Mouse (Mus musculus): ENCODE measurements around the gene Cnn1.
"Not testable (repeated sequence)": the region's sequence is repeated elsewhere in the genome, so short reads cannot be mapped to it uniquely, and the experiment has no call there.

Cnn1 gene

DNA sequence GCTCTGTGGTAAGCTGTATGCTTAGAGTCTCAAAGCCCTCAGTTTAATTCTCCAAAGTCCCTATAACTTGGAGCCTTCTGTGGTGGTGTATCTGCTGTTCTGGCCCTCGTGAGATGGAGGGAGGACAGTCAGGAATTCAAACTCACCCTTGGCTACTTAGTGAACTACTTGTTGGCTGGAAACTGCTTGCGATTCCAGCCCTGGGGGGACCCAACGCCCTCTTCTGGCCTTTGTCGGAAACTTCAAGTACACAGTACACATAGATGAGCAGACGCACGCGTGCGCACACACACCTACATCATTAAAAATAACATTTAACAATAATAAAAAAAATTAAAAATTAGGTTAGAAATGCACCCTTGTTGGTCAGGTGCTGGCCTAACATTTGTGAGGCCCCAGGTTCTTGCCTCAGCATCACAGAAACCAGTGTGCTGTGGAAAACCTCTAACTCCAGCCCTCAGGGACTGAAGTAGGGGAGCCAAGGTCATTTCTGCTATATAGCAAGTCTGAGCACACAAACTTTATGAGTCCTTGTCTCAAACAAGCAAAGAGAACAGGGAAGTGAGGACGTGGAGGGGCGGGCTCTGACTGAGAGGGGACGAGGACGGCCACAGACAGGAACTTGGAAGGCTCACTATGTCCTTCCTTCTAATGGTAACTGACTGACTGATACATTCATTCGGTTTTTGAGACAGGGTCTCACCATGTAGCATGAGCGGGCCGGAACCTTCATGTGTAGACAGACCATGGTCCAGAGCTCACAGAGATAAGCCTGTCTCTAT, 26.4 kb downstream of the Cnn1 start:
- no peak for DNase-seq (ENCODE audit: low spot score in 2 of 2)

- DNase-seq (ENCODE audit: low spot score in 2 of 2) = no peak
Measured at GRCm38 (mm10) chr9:22131226-22131981, 32.4 kb downstream of the Cnn1 start.

DNA sequence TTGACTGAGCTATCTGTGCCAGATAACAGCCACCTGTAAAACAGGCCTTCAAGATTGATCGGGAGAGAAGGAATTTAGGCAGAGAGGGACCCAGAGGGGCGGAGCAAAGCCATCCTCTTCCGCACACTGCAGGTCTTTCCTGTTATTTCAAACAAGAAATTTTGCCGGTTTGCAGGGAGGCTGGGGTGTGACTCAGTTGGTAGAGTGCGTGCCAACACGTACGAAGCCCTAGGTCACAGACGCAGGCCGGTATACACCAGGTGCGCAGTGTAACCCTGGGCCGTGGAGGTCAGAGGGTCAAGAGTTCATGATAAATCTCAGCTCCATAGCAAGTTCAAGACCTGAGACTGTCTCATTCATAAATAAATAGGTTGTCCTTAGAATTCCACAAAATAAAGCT, 33.2 kb downstream of the Cnn1 start:
- DNase-seq (ENCODE audit: low spot score in 2 of 2) = no peak

DNA sequence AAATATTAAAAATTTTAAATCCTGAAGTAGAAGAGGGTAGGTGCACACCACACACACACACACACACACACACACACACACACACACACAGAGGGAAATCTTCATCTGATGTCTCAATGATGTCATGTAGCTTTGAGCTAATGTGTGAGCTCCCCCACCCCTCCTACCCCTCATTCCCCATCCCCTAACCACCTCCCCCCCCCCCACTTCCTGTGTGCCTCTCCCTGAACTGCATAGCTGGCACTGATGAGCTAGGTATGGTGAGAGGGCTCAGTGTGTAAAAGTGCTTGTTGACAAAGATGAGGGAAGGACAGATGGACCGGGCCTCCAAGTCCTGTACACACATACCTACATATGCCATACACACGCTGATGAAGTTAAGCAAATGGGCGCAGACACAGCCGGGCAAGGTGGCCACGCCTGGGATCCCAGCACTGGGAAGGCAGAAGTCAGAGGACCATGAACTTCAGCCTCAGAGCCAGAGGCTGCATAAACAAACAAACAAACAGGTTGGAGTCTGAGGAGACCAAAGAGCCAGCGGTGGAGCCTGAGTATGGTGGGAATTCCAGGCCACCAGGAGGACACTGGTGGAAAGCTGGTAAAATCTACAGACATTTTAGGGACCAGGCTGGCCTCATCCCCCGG, 35.4 kb downstream of the Cnn1 start:
- DNase-seq (ENCODE audit: low spot score in 2 of 2) = no peak

- no peak for DNase-seq (ENCODE audit: low spot score in 2 of 2)
Measured at GRCm38 (mm10) chr9:22134988-22135643, 36.1 kb downstream of the Cnn1 start.

DNA sequence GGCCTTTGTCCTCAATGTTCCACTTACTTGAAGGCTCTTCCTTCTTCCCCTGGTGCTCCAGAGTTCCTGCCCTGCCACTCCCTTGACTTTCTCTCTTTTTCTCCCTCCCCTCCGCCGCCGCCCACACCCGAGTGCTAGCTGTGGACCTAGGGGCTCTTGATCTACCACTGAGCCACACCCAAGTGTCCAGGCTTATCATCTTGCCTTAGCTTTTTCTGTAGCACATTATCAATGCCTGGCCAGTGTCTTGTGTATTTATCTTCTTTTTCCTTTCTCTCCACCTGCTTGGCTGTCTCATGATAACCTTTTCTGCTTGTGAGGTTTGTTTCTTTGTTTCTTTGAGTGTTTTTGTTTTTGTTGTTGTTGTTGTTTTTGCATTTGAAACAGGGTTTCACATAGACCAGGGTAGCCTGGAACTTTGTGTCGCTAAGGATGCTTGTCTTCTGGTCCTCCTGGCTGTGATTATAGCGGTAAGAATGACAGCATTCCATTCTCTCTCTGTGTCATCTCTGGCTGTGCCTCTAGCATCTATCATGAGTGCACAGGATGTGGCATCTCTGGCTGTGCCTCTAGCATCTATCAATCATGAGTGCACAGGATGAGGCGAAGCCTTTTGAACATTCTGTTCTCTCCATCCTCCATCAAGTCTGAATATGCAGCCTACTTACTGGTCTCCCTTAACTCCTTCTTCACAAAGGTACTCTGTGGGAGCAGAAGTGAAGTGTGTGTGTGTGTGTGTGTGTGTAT, 36.8 kb downstream of the Cnn1 start, which contains the start of gene Acp5:
TSS of gene Acp5 (minus strand) at position 68 of the 747 bp plus-strand sequence.
- no peak for DNase-seq (ENCODE audit: low spot score in 2 of 2)

DNA sequence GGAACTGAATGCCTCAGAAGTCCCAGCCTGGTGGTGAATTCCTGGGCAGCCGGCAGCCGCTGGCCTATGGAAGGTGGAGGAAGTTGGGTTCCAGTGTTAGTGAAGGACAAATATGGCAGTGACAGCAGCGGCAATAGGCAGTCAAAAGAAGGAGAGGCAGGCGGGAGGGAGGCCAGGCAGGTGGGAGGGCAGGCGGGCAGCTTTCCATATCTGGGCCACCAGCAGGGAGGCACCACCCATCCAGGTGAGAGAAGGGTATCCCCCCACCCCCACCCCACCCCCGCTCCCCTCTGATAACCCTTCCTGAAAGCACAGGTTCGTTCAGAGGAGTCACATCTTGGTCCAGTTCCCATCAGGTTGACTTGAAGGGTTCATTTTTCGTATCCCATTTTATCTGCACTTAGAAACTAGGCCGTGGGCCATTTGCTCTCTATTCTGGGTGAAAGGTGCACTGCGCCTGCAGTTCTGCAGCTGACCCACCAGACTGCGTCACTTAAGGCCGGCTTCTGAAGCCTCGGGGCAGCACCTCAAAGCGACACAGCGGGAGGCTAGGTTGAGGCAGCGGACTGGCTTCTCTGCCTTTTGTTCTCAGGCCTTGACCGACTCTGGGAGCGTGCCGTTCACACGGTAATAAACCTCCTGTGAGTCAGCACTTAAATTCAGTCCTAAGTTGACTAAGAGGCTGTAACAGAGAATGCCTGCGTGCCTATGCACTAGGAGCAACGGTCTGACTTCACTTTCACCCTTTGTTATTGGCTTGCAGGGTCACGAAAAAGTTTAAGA, 37.9 kb downstream of the Cnn1 start:
- DNase-seq (ENCODE audit: low spot score in 2 of 2) = no peak

- DNase-seq (ENCODE audit: low spot score in 2 of 2) = no peak
Measured at GRCm38 (mm10) chr9:22138480-22138879, 39.5 kb downstream of the Cnn1 start.

GRCm38 (mm10) chr9:22139746-22140145, 40.7 kb downstream of the Cnn1 start:
- no peak for DNase-seq (ENCODE audit: low spot score in 2 of 2)

- DNase-seq (ENCODE audit: low spot score in 2 of 2) = peak; percentile 90 to 91
Measured at GRCm38 (mm10) chr9:22143108-22144037, 44.4 kb downstream of the Cnn1 start.

DNA sequence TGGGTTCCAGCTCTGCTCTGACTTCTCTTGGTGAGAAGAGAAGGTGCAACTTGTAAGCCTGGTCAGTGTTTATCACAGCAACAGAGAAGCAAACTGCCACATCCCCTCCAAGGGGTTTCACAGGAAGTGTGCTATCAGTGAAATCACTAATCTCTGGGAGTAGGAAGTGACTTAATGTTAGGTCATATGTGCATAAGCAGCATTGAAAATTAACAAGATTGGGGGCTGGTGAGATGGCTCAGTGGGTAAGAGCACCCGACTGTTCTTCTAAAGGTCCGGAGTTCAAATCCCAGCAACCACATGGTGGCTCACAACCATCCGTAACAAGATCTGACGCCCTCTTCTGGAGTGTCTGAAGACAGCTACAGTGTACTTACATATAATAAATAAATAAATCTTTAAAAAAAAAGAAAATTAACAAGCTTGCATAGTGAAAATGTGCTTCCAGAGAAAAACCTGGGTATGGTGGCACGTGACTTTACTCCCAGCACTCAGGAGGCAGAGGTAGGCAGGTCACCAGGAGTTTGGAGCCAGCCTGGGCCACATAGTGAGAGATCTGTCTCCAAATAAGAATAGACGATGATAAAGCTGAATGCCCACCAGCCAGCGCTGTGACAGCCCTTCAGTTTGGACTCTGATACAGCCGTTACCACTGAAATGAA, 45.4 kb downstream of the Cnn1 start:
- DNase-seq (ENCODE audit: low spot score in 2 of 2) = no peak

GRCm38 (mm10) chr9:22149426-22150248, 50.6 kb downstream of the Cnn1 start:
- DNase-seq (ENCODE audit: low spot score in 2 of 2) = no peak

- DNase-seq (ENCODE audit: low spot score in 2 of 2) = not testable (repeated sequence)
Measured at GRCm38 (mm10) chr9:22150249-22150693, 51.3 kb downstream of the Cnn1 start.

DNA sequence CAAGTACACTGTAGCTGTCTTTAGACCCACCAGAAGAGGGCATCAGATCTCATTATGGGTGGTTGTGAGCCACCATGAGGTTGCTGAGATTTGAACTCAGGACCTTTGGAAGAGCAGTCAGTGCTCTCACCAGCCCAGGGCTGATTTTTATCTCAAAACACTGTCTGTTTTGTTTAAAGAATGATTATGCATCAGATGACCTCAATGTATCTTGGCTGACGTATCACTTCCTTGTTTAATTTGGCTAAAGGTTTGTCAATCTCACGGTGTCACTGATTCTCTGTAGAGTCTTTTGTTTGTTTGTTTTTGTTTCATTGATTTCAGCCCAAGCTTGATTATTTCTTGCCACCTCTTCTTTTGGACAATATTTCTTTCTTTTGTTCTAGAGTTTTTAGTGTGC, 51.9 kb downstream of the Cnn1 start:
- no peak for DNase-seq (ENCODE audit: low spot score in 2 of 2)

DNA sequence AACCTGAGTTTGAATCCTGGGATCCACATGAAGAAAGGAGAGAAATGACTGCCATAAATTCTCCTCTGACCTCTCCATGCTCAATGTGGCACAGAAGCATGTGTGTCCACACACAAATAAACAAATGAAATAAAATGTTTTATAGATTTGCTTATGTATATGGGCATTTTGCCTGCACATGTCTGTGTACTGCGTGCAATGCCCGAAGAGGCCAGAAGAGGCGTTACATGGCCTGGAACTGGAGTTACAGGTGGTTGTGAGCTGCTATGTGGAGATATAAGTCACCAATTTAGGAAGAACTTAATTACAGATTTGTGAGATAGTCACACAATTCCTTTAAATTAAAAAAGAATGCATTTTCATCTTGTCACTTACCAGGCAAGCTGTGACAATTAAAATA, 54.8 kb downstream of the Cnn1 start:
- no peak for DNase-seq (ENCODE audit: low spot score in 2 of 2)

GRCm38 (mm10) chr9:22155614-22156013, 56.6 kb downstream of the Cnn1 start:
- peak; percentile 20 to 62 for DNase-seq (ENCODE audit: low spot score in 2 of 2)

GRCm38 (mm10) chr9:22156497-22157245, 57.7 kb downstream of the Cnn1 start, which contains the start of gene Pigyl:
Pigyl (plus strand) TSS chr9:22156846.
- peak; percentile 94 to 96 for DNase-seq (ENCODE audit: low spot score in 2 of 2)

Measured in frontal cortex, postnatal 25 days (tissue).